Mouse (Mus musculus) heart, postnatal 0 days (tissue): ENCODE measurements around the gene Tnxb.

ENCODE experiments used
- CTCF ChIP-seq: IDR thresholded peaks from 2 replicates; pipeline ENCODE4 v1.5.1; 2016; ENCODE audit warnings: antibody characterized with exemption, control low read depth, low read depth
- EP300 ChIP-seq: IDR thresholded peaks from 2 replicates; pipeline ENCODE4 v1.6.1; 2016; ENCODE audit warnings: antibody characterized with exemption, low read depth

DNA sequence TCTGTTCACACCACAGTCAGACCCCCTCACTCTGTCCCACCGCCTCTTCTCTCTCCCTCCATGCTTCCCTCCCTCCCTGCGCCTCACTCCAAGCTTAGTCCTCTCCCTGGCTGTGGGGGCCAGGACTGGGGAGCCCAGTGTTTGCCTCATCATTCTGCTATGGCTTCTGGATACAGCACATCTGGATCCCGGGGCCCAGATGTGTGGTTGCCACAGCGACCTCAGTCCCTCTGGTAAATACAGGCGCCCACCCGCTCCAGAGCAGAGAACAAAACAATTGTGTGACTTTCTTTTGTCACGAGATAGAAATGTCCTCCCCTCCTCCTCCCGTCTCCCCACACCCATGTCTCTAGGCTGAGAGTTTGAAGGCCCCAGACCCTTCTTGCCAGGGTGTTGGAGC lies 13.7 kb upstream of the Tnxb start:
- no peak for TF ChIP-seq EP300
- no peak for TF ChIP-seq CTCF
